Comparison of ENCODE assay signal across 11 mouse cellular contexts in the genomic region with DNA sequence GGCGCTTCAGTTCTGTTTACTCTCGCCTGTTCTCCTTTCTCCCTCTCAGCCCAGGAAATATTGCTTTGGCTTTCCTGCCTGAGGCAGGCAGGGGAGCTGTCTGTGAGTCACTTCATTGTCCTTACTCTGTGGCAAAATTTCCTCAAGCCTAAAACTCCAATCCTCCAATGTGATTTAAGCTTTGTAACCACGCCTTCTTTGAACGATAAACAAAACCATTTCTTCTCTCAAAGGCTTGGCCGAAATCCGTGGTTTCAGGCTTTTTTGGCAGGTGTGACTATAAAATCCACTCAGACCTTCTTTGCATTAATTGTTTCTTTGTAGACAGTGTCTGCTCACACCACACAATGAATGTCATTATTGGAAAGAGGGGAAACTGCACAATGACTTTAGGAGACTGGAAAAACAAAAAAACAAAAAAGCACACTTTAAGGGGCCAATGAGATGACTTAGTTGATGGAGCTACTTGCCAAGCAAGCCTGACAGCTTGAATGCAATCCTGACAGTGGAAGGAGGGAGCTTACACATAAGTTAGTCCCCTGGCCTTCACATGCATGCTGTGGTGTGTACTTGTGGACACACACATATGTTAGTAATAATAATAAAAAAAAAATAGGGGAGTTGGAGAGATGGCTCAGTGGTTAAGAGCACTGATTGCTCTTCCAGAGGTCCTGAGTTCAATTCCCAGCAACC. TPM values are rescaled to one million over a fixed set of nuclear protein-coding genes. Genes with fewer than 3 reads are reported as not detected.
A peak's percentile ranks its signal among the peaks of the same experiment; 100 is the strongest.
DNase-seq lines count a peak whose midpoint lies in the region; ATAC-seq and TF ChIP-seq lines count a peak whose summit lies in the region.
"Had no signal": no experiment of that assay in that cellular context is flagged by ENCODE, and none has a peak within 500 bp of the region (broad histone marks: within the 10 kb centered on the region; RNA-seq: fewer than 3 reads in every experiment).

No protein-coding gene starts in this region.

- peak; percentile 55 for DNase-seq in heart, adult 11 months
- no peak for DNase-seq in heart, postnatal 10 days
- DNase-seq in lung, postnatal 0 days (ENCODE audit: low spot score), result peak; percentile 80
- no peak for DNase-seq in lung, adult 2 months
- no peak for DNase-seq in stomach, postnatal 0 days (ENCODE audit: low spot score)
- no peak for DNase-seq in frontal cortex, postnatal 14 days (ENCODE audit: low spot score in 2 of 2)
- DNase-seq in kidney, adult 9 months, result no peak
- DNase-seq: adrenal gland, adult 8-10 months; kidney, adult 18-20 months had no signal

- H3K27ac ChIP-seq in lung, postnatal 0 days (ENCODE audit: low read length), result peak overlapping the region; percentile 86
- H3K27ac ChIP-seq in intestine, embryonic 16.5 days (ENCODE audit: low read length), result peak overlapping the region; percentile 36; the same call in 1 of the 2 replicates
- peak overlapping the region; percentile 82 for H3K27ac ChIP-seq in stomach, postnatal 0 days (replicated peaks)
- H3K27ac ChIP-seq: liver, embryonic 15.5 days had no signal

- no peak overlapping the region for H3K4me3 ChIP-seq in lung, postnatal 0 days (ENCODE audit: low read depth, low read length)
- H3K4me3 ChIP-seq in lung, adult 2 months (replicated peaks; ENCODE audit: extremely low read depth, low read depth, low read length), result no peak overlapping the region
- no peak overlapping the region for H3K4me3 ChIP-seq in intestine, embryonic 16.5 days (ENCODE audit: low read length)
- H3K4me3 ChIP-seq in stomach, postnatal 0 days (ENCODE audit: low read depth, low read length), result no peak overlapping the region
- H3K4me3 ChIP-seq: liver, embryonic 15.5 days had no signal

- intact Hi-C loops in heart, postnatal 10 days (cut with DNase I), result no loop called here

- H3K4me1 ChIP-seq in lung, postnatal 0 days (ENCODE audit: insufficient read depth, low read depth, low read length), result peaks cover 13% of the 10 kb centered on the region; the same call in 1 of the 2 replicates
- H3K4me1 ChIP-seq in lung, adult 2 months (ENCODE audit: control insufficient read depth, insufficient read depth, low read length), result peaks cover 16% of the 10 kb centered on the region
- H3K4me1 ChIP-seq in intestine, embryonic 16.5 days (ENCODE audit: control insufficient read depth, insufficient read depth, low read length), result peaks cover 25% of the 10 kb centered on the region
- peaks cover 11% of the 10 kb centered on the region; the same call in 1 of the 2 replicates for H3K4me1 ChIP-seq in stomach, postnatal 0 days (replicated peaks; ENCODE audit: control insufficient read depth, insufficient read depth)

- no peaks in the 10 kb centered on the region for H3K9me3 ChIP-seq in lung, postnatal 0 days (ENCODE audit: low read length)
- no peaks in the 10 kb centered on the region for H3K9me3 ChIP-seq in intestine, embryonic 16.5 days (ENCODE audit: control insufficient read depth, low read length)
- H3K9me3 ChIP-seq in stomach, postnatal 0 days (ENCODE audit: control insufficient read depth, low read length), result no peaks in the 10 kb centered on the region
- H3K9me3 ChIP-seq: liver, embryonic 15.5 days had no signal

- TF ChIP-seq CTCF in lung, postnatal 0 days (IDR thresholded peaks at IDR 0.05), result peak; percentile 3; the same call in 1 of the 2 replicates
- TF ChIP-seq CTCF in lung, adult 2 months (IDR thresholded peaks at IDR 0.05; ENCODE audit: insufficient read depth, low read length), result no peak
- TF ChIP-seq CTCF in stomach, postnatal 0 days (IDR thresholded peaks at IDR 0.05; ENCODE audit: low read depth), result peak; percentile 13; the same call in 1 of the 2 replicates

- H3K9ac ChIP-seq in lung, postnatal 0 days (replicated peaks; ENCODE audit: low read depth), result no peak overlapping the region; the same call in 1 of the 2 replicates
- no peak overlapping the region for H3K9ac ChIP-seq in intestine, embryonic 16.5 days (ENCODE audit: low read depth, low read length)
- H3K9ac ChIP-seq in stomach, postnatal 0 days (ENCODE audit: low read length), result no peak overlapping the region
- H3K9ac ChIP-seq: liver, embryonic 15.5 days had no signal

- WGBS in lung, postnatal 0 days, result 14% methylated on average over 6 of the region's 6 CpGs
- WGBS in lung, adult 2 months, result 21% methylated on average over 6 of the region's 6 CpGs
- WGBS in intestine, embryonic 16.5 days, result 30% methylated on average over 6 of the region's 6 CpGs
- 11% methylated on average over 6 of the region's 6 CpGs for WGBS in stomach, postnatal 0 days

- H3K36me3 ChIP-seq in lung, postnatal 0 days (ENCODE audit: insufficient read depth, low read length), result no peaks in the 10 kb centered on the region
- H3K36me3 ChIP-seq in intestine, embryonic 16.5 days (ENCODE audit: control insufficient read depth, insufficient read depth, low read length), result no peaks in the 10 kb centered on the region
- no peaks in the 10 kb centered on the region for H3K36me3 ChIP-seq in stomach, postnatal 0 days (ENCODE audit: control insufficient read depth, insufficient read depth, low read length)
- H3K36me3 ChIP-seq: liver, embryonic 15.5 days had no signal

- H3K27me3 ChIP-seq in lung, postnatal 0 days (replicated peaks; ENCODE audit: insufficient read depth, low read length), result no peaks in the 10 kb centered on the region
- H3K27me3 ChIP-seq in intestine, embryonic 16.5 days (replicated peaks; ENCODE audit: control insufficient read depth, insufficient read depth, low read length), result no peaks in the 10 kb centered on the region
- no peaks in the 10 kb centered on the region for H3K27me3 ChIP-seq in stomach, postnatal 0 days (ENCODE audit: control insufficient read depth, insufficient read depth, low read length)

- no peak overlapping the region for H3K4me2 ChIP-seq in lung, postnatal 0 days (replicated peaks; ENCODE audit: low read depth, low read length)
- H3K4me2 ChIP-seq in intestine, embryonic 16.5 days (ENCODE audit: low read depth, low read length), result no peak overlapping the region
- no peak overlapping the region for H3K4me2 ChIP-seq in stomach, postnatal 0 days (replicated peaks; ENCODE audit: low read depth)
- H3K4me2 ChIP-seq: liver, embryonic 15.5 days had no signal

- 0 out of 2 replicates have a peak, but pooled peaks have one; percentile 3 for ATAC-seq in lung, postnatal 0 days
- ATAC-seq in intestine, embryonic 16.5 days, result no peak
- ATAC-seq in stomach, postnatal 0 days (ENCODE audit: low FRiP score, low TSS enrichment), result no peak

- TF ChIP-seq POLR2A in lung, adult 2 months (IDR thresholded peaks at IDR 0.05; ENCODE audit: borderline replicate concordance, extremely low read depth, low read depth, low read length), result no peak

- no peak for TF ChIP-seq EP300 in lung, postnatal 0 days (IDR thresholded peaks at IDR 0.05)
- no peak for TF ChIP-seq EP300 in stomach, postnatal 0 days (optimal IDR thresholded peaks at IDR 0.05)

RNA-seq across cellular contexts. Expression of gene Nedd4, which starts 17.6 kb away (rescaled TPM):
- total RNA-seq in heart, postnatal 10 days (2021), result 100 to 1,000 TPM; 490 to 566 TPM
- 264 and 334 TPM in 2 replicates for polyA plus RNA-seq in lung, postnatal 0 days (2015; fragmentation: Nextera tagmentation; extraction: Ambion mirVana)
- polyA plus RNA-seq in lung, adult 2 months (2012; rRNA removed), result 98.5 and 165 TPM in 2 replicates
- 397 and 409 TPM in 2 replicates for polyA plus RNA-seq in intestine, embryonic 16.5 days (2015; fragmentation: Nextera tagmentation; extraction: Ambion mirVana)
- polyA plus RNA-seq in stomach, postnatal 0 days (2015; fragmentation: Nextera tagmentation; extraction: Ambion mirVana), result 175 and 195 TPM in 2 replicates

Comparison
In these comparisons a context has a peak if more than half of its experiments do, and no peak if none do; other contexts are left out.
1. DNase-seq: peak in heart, adult 11 months (single experiment) and lung, postnatal 0 days (single experiment); none in heart, postnatal 10 days (0 of 2), lung, adult 2 months (single experiment), stomach, postnatal 0 days (single experiment), frontal cortex, postnatal 14 days (0 of 2) and kidney, adult 9 months (single experiment).
2. H3K27ac ChIP-seq: peak in every context shown above with its lines; median percentile 86 in lung, postnatal 0 days; 82 in stomach, postnatal 0 days; 36 in intestine, embryonic 16.5 days.